Mouse (Mus musculus) hindbrain, embryonic 15.5 days (tissue): ENCODE results near the gene Olfr549. TPM values are rescaled to one million over a fixed set of nuclear protein-coding genes. Genes with fewer than 3 reads are reported as not detected.

Experiments used
- polyA plus RNA-seq: library from polyadenylated mRNA; unstranded; fragments of >200 nt; fragmentation: Nextera tagmentation; extraction: Ambion mirVana; gene quantifications from 2 replicates; pipeline ENCODE4 v1.2.1, GENCODE M21; 2015

The Olfr549 gene
- polyA plus RNA-seq, 1 experiment from 2014 or later = not detected

Other genes with a start within 250 kb of the Olfr549 start
- 51.4 and 61.4 TPM in 2 replicates for gene Rrm1, start 108.2 kb upstream of the Olfr549 start, polyA plus RNA-seq
- 0.34 and 0.52 TPM in 2 replicates for gene Olfr543, start 68.2 kb upstream of the Olfr549 start, polyA plus RNA-seq
- 0.16 and 0.18 TPM in 2 replicates for gene Olfr544, start 61.6 kb upstream of the Olfr549 start, polyA plus RNA-seq
- 0.13 and 0.25 TPM in 2 replicates for gene Olfr545, start 50.3 kb upstream of the Olfr549 start, polyA plus RNA-seq
- not detected in 2 replicates for gene Olfr547, start 15.1 kb upstream of the Olfr549 start, polyA plus RNA-seq
- not detected in 2 replicates for gene Olfr548-ps1, start 9.0 kb upstream of the Olfr549 start, polyA plus RNA-seq
- 0.25 and 0.26 TPM in 2 replicates for gene Trim21, start 15.6 kb downstream of the Olfr549 start, polyA plus RNA-seq
- not detected in 2 replicates for gene Olfr550, start 21.6 kb downstream of the Olfr549 start, polyA plus RNA-seq
- not detected in 2 replicates for gene Olfr551, start 42.0 kb downstream of the Olfr549 start, polyA plus RNA-seq
- gene Olfr552, start 47.9 kb downstream of the Olfr549 start, polyA plus RNA-seq = 0.04 TPM in 1 of 2 replicates, not detected in the other
- gene Olfr553, start 68.3 kb downstream of the Olfr549 start, polyA plus RNA-seq = not detected in 2 replicates
- gene Olfr554, start 88.6 kb downstream of the Olfr549 start, polyA plus RNA-seq = not detected in 2 replicates
- gene Olfr555, start 109.0 kb downstream of the Olfr549 start, polyA plus RNA-seq = not detected in 2 replicates
- not detected in 2 replicates for gene Olfr556, start 115.0 kb downstream of the Olfr549 start, polyA plus RNA-seq
- gene Trim68, start 137.5 kb downstream of the Olfr549 start, polyA plus RNA-seq = 6.5 and 7.0 TPM in 2 replicates
- not detected in 2 replicates for gene Olfr557, start 146.0 kb downstream of the Olfr549 start, polyA plus RNA-seq
- 0.13 and 0.14 TPM in 2 replicates for gene Olfr558, start 152.3 kb downstream of the Olfr549 start, polyA plus RNA-seq
- gene Olfr33, start 169.2 kb downstream of the Olfr549 start, polyA plus RNA-seq = not detected in 2 replicates
- gene Olfr559, start 177.6 kb downstream of the Olfr549 start, polyA plus RNA-seq = not detected in 2 replicates
- gene Olfr560, start 209.5 kb downstream of the Olfr549 start, polyA plus RNA-seq = not detected in 2 replicates
- 0.12 TPM in 1 of 2 replicates, not detected in the other for gene Olfr78, start 209.6 kb downstream of the Olfr549 start, polyA plus RNA-seq
- gene Olfr561, start 221.4 kb downstream of the Olfr549 start, polyA plus RNA-seq = not detected in 2 replicates